Mouse (Mus musculus) erythroblast, embryonic 14.5 days (primary cell): ENCODE results near the gene Mrap.

Source experiments
- GATA1 ChIP-seq: IDR thresholded peaks from 2 replicates; pipeline ENCODE4 v1.6.1; 2012; ENCODE audit warnings: low read length, inconsistent platforms, mixed read lengths
- TAL1 ChIP-seq: IDR thresholded peaks from 3 replicates; pipeline ENCODE4 v1.6.1; 2012; ENCODE audit warnings: low read length, inconsistent platforms, mixed read lengths

DNA sequence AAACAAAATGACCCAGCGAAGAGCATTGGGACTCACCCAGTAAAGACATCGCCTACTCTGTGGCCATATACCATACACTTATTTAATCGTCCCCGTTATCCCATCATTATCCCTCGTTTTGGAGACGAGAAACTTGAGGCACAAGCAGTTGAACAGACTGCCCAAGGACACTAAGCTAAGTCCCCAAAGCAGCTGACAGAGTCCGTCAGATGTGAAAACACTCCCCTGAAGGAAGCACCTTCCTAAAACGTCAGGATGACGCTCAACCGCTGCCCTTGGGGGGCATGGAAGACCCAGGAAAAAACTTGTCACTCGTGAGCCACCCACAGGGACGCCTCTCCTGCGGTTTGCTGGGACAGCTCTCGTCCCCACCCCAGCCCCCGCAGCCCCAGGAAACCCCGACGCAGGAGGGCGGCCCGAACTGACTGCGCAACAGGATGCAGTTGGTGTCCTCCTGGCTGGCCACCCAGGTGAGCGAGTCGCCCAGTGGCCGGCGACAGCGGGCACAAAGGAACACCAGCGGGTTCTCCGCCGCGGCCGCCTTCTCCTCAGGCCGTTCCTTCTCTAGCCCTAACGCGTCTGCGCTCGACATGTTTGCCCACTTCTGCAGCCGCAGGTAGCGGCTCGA, 11.3 kb upstream of the Mrap start:
- TF ChIP-seq GATA1 (no peak), TAL1 (no peak)
